Mouse (Mus musculus) cerebellum, postnatal 36 days (tissue): ENCODE measurements around the gene Trim47.

Source experiments
- DNase-seq, 2 experiments: peaks; one replicate each; pipeline ENCODE4 v3.0.0; 2021 to 2022; ENCODE audit warnings: mixed read lengths in 2 of 2

Trim47 gene

DNA sequence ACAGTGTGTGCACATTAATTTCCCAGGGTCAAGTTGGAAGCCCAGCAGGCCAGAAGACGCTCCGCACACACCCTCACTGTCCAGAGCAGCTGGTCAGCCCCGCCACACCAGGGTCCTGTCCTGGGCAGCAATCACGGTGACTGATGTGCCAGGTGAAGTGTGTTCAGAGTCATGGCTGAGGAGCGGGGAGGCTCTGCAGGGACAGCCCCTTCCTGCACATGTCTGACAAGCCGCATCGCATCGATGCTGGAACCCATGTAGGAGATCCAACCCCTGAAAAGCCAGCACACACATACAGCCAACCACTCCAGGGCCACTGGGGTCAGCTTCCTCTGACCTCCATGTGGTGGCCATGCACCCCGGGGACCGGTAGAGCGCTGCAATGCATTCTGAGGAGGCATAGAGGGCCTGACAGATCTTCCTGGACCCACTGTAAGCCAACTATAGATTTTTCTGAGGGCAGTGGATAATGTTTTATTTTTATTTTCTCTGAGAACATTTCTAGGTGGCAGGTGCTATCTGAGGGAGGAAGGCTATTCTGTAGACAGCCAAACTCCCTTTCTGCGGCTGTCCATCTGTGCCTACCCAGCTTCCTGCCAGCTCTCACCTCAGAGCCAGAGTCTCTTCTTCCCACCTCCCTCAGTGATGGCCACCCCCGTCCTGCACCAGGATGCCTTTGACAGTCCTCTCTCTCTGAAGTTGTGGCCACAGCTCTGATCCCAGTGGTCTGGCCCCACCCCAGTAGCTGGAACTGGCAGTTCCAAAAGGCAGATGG lies 65.2 kb downstream of the Trim47 start:
- peak; percentile 79 to 83 for DNase-seq

- peak; percentile 40 to 55 for DNase-seq
These were observed 66.4 kb downstream of the Trim47 start for GRCm38 (mm10) chr11:116060596-116060995.

DNA sequence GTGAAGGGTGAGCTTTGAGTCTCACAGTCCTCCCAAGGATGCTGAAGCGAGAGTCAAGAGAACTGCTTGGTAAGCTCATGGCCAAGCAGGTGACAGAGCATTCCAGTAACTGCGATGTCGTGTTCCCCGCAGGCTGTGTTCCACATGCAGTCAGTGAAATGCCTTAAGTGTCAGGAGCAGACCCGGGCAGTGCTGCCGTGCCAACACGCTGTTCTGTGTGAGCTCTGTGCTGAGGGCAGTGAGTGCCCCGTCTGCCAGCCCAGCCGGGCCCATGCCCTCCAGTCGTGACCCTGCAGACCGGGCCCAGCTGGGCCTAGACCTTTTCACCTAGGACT lies 67.4 kb downstream of the Trim47 start:
- DNase-seq = peak; percentile 37 to 41

- peak in 1 of 2 experiments; percentile 37 for DNase-seq
These were observed 67.9 kb downstream of the Trim47 start for GRCm38 (mm10) chr11:116058868-116059690.

- peak; percentile 35 to 40 for DNase-seq
These were observed 68.9 kb downstream of the Trim47 start for GRCm38 (mm10) chr11:116058022-116058614.

- DNase-seq = no peak
These were observed 69.7 kb downstream of the Trim47 start for GRCm38 (mm10) chr11:116057237-116057881.

GRCm38 (mm10) chr11:116055873-116056272 lies 71.1 kb downstream of the Trim47 start:
- no peak for DNase-seq
